Mouse (Mus musculus) gastrocnemius, adult 8-10 months (tissue): ENCODE data around the gene Dact1. TPM values are rescaled to one million over a fixed set of nuclear protein-coding genes. Genes with fewer than 3 reads are reported as not detected.
A peak's percentile ranks its signal among the peaks of the same experiment; 100 is the strongest.

ENCODE experiments used
- DNase-seq, 2 experiments: peaks; one replicate each; pipeline ENCODE4 v3.0.0; 2022; ENCODE audit warnings: low spot score in 2 of 2
- total RNA-seq, 4 experiments: library from RNA; stranded (reverse); gene quantifications; 2 replicates each; pipeline ENCODE4 v1.2.4; 2022

The Dact1 gene
- total RNA-seq, 4 experiments from 2014 or later: 1.7 to 2.8 (median 2.3) TPM

DNA sequence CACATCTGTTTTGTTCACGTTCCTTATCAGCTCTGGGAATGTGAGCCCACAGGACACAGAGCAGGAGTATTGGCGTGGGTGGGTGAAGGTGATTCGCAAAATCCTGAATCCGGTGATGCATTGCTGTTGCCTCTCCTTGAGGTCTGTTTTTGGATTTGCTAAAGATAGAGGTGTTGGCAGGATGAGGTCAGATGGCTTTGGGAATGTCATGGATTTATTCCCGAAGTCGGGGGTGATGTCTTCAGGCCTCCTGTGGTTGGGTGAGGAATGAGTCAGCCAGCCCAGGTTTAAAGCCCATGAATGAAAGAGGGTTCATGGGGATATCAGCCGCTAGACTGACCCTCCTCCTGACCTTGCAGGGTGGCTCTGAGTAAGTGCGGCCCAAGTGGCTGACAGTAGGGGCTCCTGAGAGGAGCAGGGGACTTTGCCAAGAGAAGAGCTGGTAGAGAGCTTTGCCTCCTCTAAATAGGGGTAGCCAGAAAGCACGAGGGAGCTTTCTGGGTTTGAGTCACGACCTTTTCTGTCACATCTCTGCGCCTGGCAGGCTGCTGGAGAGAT lies 27.4 kb downstream of the Dact1 start:
- DNase-seq: no peak

DNA sequence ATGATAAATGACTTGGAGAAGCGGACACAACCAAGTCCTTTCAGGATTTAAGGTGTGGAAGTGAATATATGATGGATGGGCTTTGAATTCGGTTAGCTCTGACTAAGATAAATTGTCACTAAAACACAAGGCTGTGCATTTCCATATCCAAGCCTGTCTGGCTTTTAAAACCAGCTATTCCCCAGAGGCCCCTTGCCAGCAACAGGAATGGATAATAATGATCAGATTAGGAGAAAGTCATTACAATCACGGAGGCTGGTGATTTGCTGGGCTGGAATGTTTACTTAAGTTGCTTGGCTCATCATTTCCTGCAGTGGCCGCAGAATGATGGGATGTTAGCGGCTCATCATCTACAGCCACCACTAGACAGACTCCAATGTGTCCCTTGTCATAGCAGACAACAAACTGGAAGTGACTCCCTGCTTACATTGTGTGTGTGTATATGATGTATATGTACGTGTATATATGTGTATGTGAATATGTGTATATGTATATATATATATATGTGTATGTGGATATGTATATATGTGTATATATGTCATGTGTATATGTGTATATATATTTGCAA lies 28.3 kb downstream of the Dact1 start:
- no peak for DNase-seq

DNA sequence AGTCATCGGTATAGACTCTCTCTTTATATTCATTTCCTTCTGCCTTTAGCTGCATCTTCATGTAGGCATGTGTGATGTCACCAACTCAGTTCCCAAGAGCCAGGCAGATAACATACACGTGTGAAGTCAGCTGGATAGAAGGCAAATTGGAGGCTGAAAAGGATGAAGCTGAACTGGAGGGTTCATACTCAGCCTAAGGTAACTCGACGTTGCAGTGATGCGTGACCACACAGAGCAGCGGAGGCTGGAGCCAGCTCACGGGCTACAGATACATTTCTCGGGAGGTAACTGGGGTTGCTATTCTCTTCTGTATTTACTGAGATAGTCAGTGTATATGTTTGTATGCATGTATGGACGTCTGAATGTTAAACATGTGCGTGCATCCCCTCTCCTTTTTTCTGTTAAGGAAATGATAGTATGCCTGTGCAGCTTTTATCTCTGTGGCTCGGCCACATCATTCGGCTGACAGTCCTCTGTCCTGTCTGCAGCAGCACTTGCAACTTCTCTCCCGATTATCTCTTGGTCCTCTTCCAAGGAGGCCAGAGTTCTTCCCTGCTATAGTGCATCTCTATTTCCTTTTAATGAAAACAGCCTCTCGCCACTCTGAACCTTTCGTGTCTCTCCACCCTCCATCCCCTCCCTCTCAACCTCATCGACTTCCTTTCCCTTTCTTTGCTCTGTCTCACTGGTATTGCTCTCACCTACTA lies 29.6 kb downstream of the Dact1 start:
- DNase-seq: no peak

DNA sequence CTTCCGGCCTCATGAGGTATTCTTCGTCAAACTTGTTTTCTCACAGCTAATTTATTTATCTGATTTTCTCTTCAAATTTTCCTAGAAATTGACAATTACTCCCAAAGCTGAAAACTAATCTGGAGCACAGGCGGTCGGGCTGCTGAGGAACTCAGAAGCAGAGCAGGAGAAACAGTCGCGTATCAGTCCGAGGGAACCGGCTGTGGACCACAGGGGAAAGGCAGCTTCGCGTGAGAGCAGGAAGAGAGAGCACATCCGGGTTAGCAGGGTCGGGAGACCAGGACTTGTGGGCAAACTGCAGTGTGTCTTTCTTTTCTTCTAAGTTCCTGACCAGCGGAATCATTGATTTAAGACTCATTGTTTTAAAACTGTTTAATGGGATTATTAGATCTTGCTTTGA lies 32.7 kb downstream of the Dact1 start:
- no peak for DNase-seq

DNA sequence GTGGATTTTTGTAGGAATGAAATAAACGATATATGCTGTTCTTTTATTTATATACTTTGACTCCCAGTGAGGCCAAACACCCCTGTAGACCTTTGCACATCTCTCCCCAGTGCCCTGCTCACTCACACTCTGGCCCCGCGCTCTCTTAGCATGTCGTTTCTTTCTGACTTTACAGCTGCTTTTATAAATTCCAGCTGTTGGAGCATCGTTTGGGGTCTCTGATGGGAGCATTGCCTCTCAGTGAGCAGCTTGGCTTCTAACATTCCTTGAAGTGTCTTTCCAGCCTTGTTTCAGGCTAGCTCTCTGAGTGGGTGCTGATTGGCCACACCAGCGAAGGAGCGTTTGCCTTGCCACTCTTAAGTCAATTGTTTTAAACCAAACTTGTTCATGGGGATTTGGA lies 35.8 kb downstream of the Dact1 start:
- DNase-seq: no peak

DNA sequence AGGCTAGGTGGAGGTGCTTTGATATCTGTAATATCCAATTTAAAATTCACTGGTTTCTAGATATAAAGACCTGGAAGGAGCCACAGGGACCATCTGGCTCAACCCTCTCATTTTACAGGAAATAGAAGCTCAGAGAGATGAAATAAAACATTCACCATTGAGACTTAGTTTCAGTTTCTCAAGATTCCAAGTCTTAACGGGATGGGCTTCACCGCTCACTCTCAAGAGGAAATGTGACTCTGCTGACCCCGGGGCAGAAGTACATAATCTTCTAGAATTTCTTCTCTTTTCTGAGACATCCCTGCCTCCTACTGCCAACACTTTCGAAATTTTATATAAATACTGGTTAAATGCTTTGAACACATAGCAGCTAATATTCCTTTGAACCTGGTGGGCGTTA lies 36.4 kb downstream of the Dact1 start:
- no peak for DNase-seq

DNA sequence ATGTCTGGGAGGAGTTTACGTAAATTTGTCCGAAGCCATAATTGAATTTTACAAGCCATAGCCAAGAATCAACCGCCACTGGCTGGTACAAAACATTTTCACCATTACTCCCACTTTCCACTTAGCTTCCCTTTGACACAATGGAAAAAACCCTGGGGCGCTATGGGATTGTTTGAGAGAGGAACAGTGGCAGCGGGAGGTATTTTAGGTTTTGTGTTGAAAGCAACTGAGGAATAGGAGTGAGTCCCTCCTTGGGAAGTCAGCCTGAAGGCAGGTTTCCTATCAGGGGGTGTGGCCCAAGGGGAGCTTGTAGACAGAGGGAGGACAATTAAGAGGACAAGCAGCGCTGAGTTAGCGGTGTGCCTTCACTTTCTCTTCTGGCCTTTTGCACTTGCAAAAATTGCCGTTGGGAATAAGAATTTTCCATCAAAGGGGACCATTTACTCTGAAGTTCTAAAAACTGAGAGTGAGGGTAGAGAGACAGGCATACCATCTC lies 38.8 kb downstream of the Dact1 start:
- no peak for DNase-seq

DNA sequence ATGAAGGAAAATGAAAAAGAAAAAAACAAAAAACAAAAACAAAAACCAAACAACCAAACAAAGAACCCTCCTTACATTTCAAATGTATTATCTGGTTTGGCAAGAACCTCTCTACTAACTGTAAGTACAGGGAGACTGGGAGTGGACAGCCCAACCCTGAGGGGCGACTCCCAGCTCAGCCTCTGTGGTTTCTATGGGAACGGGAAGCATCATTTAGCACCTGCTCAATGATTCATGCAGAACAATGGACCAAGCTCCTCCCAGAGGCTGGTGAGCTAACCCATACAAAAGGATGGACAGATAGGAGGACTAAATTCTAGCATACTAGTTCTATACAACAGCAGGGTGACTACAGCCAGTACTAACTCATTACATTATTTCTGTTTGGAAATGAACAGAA lies 40.4 kb downstream of the Dact1 start:
- no peak for DNase-seq

DNA sequence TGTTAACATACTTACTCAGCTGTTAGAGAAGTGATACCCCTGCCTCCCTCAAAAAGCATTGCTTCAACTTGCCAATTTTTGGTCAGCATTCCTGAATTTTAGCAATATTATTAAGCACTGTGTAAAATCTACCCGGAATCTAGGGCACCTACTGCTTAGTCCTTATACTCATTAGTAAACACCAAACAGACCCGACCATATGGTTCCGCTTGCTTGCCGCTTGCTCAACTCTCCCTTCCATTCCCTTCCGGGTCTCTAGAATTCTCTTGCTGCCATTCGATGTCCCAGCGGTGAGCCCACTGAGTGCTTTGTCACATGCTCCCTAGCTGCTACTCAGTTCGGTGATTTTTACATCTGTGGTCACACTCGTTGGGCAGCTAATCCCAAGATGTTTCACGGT lies 45.0 kb downstream of the Dact1 start:
- DNase-seq: no peak

DNA sequence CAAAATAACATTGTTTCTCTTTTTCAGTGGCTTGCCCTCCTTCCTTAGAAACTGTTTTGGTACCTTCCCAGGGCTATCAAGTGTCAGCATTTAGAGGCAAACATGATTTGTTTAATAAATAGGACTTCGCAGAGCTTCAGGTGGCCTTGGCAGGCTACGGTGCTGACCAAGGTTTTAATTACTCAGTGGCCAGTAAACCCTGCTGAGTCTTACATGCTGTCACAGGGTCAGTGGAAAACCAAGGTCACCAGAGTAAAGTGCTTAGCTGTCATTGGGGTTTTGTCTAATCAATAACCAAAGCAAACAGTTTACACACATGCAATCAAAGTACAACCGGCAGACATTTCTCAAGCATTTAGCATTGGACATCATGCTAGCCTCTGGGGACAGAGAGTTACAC lies 45.4 kb downstream of the Dact1 start:
- no peak for DNase-seq

DNA sequence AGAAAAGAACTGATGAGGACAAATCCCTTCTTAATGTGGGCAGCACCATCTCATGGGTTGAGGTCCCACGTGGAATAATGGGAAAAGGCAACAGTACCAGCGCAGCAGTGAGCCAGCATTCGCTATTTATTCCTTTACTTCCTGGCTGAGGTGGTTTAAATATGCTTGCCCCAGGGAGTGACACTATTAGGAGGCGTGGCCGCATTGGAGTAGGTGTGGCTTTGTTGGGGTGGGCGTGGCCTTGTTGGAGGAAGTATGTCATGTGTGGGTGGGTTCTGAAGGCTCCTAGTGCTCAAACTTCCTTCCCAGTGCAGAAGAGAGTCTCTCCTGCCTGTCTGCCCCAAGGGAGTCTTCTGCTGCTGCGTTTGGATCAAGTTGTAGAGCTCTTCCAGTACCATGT lies 51.9 kb downstream of the Dact1 start:
- no peak for DNase-seq

DNA sequence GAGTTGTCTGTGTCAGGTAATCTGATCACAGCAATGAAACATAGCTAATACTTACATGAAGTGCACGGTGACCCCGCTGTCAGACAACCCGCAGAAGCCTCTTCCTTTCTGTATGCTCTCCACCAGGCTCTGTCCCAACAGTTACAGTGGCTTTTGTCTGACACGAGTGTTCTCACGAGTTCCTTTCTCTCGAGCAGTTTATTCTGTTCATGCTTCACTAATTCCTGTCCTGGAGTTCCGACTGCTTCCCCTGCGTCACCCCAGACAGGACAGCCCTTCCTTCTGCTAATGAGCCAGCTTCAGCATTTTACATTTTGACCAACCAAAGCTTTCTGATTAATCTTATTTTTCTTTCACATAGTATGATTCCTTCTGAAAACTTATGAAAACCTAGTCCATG lies 52.7 kb downstream of the Dact1 start:
- no peak for DNase-seq

DNA sequence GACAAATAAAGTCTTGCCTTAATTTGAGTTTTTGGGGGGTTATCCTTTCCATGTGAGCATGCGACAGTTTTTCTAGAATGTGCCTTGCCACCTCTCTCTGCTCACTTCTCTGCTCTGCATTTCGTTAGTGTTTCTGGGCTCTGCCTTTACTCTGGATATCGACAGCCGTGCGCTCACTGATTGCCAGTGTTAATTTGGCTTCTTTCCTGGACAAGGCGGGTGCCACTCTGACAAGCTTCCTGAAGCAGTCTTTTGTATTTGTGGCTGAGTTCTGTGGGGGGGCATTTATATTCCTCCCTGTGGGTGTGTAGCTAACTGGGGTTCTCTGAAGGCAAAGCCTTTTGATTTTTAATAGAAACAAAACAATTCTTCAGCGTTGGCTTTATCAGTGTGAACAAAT lies 54.4 kb downstream of the Dact1 start:
- DNase-seq: no peak

DNA sequence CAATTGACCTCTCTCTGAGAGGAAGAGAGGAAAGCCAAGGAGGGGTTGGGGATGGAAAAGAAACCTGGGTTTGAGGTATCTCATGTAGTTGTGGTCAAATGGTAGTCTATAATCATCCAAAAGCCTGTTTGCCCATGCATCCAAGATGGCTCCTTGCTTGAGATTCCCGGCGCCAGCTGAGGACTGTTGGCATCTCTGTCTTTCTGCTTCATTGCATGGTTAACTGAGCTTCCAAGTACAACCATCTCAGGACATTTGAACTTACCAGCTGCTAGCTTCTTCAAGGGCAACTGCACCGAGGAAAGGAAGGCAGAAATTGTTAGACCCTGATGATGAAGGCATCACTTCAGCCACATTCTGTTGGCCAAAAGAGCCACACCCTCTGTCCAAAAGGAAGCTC lies 54.8 kb downstream of the Dact1 start:
- DNase-seq: no peak

DNA sequence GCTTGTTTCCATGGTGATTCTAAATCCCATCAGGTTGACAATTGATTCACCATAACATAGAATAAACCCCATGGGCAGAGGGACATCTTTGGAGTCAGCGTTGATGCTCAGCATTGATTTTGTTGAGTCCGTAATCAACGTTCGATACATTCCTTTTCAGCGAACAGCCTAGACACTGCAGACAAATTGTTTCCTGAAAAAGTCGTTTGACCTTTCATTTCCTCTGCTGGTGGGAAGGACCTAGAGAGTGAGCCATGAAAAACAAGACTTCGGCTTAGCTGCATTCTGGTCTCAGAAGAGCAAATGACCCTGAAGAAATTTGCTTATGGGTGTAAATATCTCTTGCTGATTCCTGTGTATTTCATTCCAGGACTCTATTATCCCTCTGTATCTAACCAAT lies 55.5 kb downstream of the Dact1 start:
- no peak for DNase-seq

DNA sequence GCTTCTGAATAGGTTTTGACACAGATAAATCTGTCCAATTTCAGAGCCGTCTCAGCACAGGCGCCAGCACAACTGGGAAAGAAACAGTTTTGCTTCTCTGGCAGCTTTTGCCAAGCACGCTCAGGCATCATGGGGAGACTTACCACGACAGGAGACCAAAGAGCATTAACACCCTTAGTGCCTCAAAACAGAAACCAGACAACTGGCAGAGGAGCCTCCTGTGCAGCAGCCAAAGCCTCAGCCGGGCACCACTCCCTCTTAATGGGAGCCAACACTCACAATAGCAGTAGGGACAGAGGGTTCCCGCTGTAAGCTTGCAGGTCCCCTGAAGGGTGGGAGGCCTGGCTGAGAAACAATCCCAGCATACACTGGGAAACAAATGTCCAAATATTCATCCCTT lies 56.5 kb downstream of the Dact1 start:
- peak; percentile 49 to 52 for DNase-seq

DNA sequence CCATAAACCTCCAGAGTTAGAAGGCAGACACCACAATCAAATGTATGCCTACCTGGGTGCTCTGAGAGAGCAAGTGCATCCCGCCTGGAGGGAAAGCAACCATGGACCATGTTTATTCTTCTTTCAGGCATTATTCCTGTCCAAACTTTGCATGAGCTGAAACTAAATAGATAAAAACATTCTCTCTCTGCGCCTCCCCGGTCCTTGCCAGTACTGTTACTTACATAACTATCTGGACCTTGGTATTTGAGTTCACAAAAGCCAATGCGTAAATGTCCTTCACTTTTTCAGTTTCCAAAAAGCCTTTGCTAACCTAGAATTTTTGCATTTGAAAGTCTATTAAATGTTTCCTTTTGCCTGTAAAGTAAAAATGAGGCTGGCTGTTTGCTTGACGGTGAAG lies 58.9 kb downstream of the Dact1 start:
- DNase-seq: no peak

Other genes starting within 250 kb of the Dact1 start
- gene Tomm20l, start 198.5 kb upstream of the Dact1 start, total RNA-seq: not detected
- gene Timm9, start 173.2 kb upstream of the Dact1 start, total RNA-seq: 10 to 100 TPM; 24.4 to 32.6 (median 26.6) TPM
- 1 to 10 TPM; 4.0 to 5.3 (median 4.2) TPM for gene 2700049A03Rik, start 173.0 kb upstream of the Dact1 start, total RNA-seq